Mouse (Mus musculus) ES-Bruce4 (cell line): ENCODE data around the gene Pheta2. TPM values are rescaled to one million over a fixed set of nuclear protein-coding genes. Genes with fewer than 3 reads are reported as not detected.
A peak's percentile ranks its signal among the peaks of the same experiment; 100 is the strongest.

Source experiments
- H3K27ac ChIP-seq: 2 replicates; pipeline ENCODE4 v1.5.1; 2012; ENCODE audit warnings: low read length, inconsistent platforms; ENCODE audit not compliant: insufficient read depth
- H3K27me3 ChIP-seq: 2 replicates; pipeline ENCODE4 v1.6.1; 2012; ENCODE audit warnings: mild to moderate bottlenecking, low read length, inconsistent platforms; ENCODE audit not compliant: control insufficient read depth, poor library complexity, insufficient read depth, severe bottlenecking
- H3K36me3 ChIP-seq: 2 replicates; pipeline ENCODE4 v1.6.1; 2012; ENCODE audit warnings: inconsistent platforms, mild to moderate bottlenecking, low read length, moderate library complexity; ENCODE audit not compliant: control insufficient read depth, poor library complexity, insufficient read depth, severe bottlenecking
- H3K4me1 ChIP-seq: one replicate; pipeline ENCODE4 v1.8.1; 2011; ENCODE audit warnings: low read length; ENCODE audit not compliant: control insufficient read depth, insufficient read depth
- H3K4me3 ChIP-seq: 2 replicates; pipeline ENCODE4 v1.5.1; 2011; ENCODE audit warnings: low read depth, mild to moderate bottlenecking, low read length
- H3K9ac ChIP-seq: 2 replicates; pipeline ENCODE4 v1.6.1; 2012; ENCODE audit warnings: low read depth, mild to moderate bottlenecking, inconsistent platforms; ENCODE audit not compliant: poor library complexity, severe bottlenecking
- H3K9me3 ChIP-seq: replicated peaks from 2 replicates; pipeline ENCODE4 v1.6.1; 2012; ENCODE audit warnings: mild to moderate bottlenecking, low read length, inconsistent platforms; ENCODE audit not compliant: control insufficient read depth, poor library complexity, insufficient read depth, severe bottlenecking
- CTCF ChIP-seq: IDR thresholded peaks from one replicate; pipeline ENCODE4 v1.8.1; 2011; ENCODE audit warnings: low read depth, low read length
- EP300 ChIP-seq: IDR thresholded peaks from 2 replicates; pipeline ENCODE4 v1.6.1; 2011; ENCODE audit warnings: low read depth, low read length; ENCODE audit not compliant: insufficient read depth
- POLR2A ChIP-seq: IDR thresholded peaks from one replicate; pipeline ENCODE4 v1.8.1; 2011; ENCODE audit warnings: low read length; ENCODE audit not compliant: insufficient read depth
- polyA plus RNA-seq: library from polyadenylated mRNA; stranded (reverse); fragments of >200 nt; gene quantifications from 2 replicates; pipeline ENCODE4 v1.2.4, GENCODE M21; 2011; ENCODE audit warnings: low read depth; ENCODE audit not compliant: missing spikeins, insufficient read depth, insufficient read length

Gene Pheta2
- polyA plus RNA-seq, 1 experiment, result 1.8 TPM

DNA sequence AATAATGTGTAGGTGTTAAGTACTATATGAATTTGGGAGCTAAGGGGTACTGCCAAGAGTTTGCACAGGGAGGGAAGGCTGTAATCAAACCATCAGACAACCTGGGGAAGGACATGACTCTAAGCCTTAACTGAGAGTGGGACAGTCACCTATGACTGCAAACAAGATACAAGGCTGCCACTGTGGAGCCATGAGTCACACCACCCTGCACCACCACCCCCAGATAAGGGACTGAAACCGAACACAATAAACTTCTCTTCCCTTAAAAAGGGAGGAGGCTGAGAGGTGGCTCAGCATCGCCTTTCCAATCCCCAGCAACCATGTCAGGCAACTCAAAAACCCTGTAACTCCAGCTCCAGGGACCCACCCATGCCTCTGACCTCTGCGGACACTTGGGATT lies 12.7 kb downstream of the Pheta2 start:
- Histone ChIP-seq H3K4me3 (no peak overlapping the region), H3K27me3 (no peaks in the 10 kb centered on the region), H3K4me1 (peaks cover 2% of the 10 kb centered on the region), H3K27ac (no peak overlapping the region), H3K36me3 (peaks cover 12% of the 10 kb centered on the region), H3K9me3 (no peaks in the 10 kb centered on the region), H3K9ac (no peak overlapping the region)
- TF ChIP-seq CTCF (no peak), POLR2A (no peak), EP300 (no peak)

DNA sequence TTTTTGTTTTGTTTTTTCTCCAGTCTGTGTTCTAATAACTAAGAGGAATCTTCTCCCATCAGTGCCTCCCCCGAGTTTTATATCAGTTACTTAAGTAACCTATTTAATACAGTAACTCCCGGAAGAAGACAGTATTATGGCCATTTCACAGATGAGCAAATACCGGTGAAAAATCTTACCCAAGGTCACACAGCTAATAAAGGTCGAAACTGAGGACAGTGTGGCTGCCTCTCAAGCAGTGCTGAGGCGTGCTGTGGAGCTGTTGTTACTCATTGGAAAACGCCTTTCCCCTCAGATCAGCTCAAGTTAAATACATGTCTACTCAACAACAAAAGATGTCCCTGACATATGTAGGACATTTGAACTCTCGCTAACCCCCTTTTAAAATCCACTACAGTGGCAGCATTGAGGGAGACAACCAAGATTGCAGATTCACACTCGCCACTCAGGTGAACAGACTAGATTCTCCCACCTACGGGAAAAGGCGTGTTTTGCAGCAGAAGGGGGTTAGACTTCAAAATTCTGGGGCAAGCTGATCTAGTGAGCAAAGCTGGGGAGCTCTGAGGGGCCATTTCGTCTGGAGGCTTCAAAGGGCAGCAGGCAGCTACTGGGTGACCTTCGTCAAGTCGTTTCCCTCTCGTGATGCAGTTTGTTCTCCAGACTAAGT lies 14.5 kb downstream of the Pheta2 start:
- Histone ChIP-seq H3K36me3 (peaks cover 12% of the 10 kb centered on the region), H3K4me1 (no peaks in the 10 kb centered on the region), H3K27ac (no peak overlapping the region), H3K4me3 (peak overlapping the region; percentile 92), H3K9me3 (no peaks in the 10 kb centered on the region), H3K27me3 (no peaks in the 10 kb centered on the region), H3K9ac (peak overlapping the region; percentile 91)
- TF ChIP-seq POLR2A, result no peak
- no peak for TF ChIP-seq CTCF
- no peak for TF ChIP-seq EP300

DNA sequence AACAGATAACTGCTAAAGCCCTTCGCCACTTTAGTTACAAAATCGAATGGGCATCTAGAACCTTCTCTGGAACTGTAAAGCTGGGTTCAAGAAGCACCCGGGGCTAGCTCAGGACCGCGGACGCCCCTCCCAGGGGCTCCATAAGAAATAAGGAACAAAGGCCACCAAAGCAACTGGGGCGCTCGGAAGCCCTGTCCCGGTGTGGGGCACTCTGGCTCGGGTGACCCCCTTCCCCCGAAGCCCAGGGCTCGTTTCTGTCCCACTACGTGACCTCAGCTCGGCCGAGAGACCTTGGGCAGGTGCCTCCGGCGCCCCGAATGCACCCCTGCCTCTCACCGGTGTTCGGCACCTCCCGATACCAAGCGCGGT lies 15.0 kb downstream of the Pheta2 start:
- Histone ChIP-seq H3K27ac (no peak overlapping the region), H3K4me1 (no peaks in the 10 kb centered on the region), H3K27me3 (no peaks in the 10 kb centered on the region), H3K4me3 (peak overlapping the region; percentile 92), H3K9ac (peak overlapping the region; percentile 91), H3K36me3 (peaks cover 9% of the 10 kb centered on the region), H3K9me3 (no peaks in the 10 kb centered on the region)
- TF ChIP-seq POLR2A (no peak), EP300 (no peak), CTCF (no peak)

DNA sequence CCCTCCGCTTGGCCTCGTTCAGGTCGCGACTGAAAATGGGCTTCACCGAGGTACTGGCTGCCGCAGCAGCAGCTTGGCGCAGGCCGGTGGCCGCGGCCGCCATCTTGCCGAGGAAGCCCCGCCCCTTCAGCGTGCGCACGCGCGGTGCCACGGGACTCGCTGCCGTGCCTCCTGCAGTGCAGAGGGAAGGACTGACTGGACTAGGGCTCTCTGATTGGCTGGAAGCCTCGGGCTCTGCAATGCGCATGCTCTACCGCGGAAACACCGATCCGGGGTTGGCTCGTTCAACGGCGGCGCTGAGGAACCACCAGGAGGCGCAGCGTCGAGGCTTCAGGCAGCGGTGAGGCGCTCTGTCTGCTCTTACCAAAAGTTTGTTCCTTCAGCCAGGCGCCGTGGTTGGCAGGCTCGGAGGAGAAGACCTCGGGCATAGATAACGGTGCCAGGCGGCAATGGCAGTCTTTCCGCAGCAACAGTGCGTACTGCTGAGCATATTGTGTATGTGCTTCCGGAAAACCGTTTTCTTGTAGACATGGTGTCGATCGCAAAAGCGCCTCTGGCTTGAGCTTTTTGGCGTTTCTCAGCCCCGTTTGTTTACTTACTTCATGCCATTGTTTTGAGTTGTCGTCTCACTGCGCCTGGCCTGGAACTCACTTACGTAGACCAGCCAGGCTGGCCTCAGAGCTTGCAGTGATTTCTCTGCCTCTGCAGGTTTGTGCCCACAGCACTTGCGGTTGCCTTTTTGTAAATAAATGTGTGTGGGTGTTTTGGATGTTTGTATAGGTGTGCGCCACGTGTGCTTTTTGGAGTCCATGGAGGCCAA lies 15.6 kb downstream of the Pheta2 start, which contains the start of gene Ndufa6:
TSS of gene Ndufa6 (minus strand) at position 197 of the 820 bp plus-strand sequence.
- 0 out of 2 replicates have a peak, but pooled peaks have one; percentile 19 for TF ChIP-seq EP300
- TF ChIP-seq CTCF, result peak; percentile 81
- peak; percentile 84 for TF ChIP-seq POLR2A
- peak within 1 kb of the TSS; percentile 91 for H3K9ac ChIP-seq
- H3K4me1 ChIP-seq, result no peaks in the 10 kb centered on the region
- no peaks in the 10 kb centered on the region for H3K9me3 ChIP-seq
- H3K36me3 ChIP-seq, result peaks cover 8% of the 10 kb centered on the region
- H3K27me3 ChIP-seq, result no peaks in the 10 kb centered on the region
- H3K4me3 ChIP-seq, result peak within 1 kb of the TSS; percentile 92
- H3K27ac ChIP-seq, result peak within 1 kb of the TSS; percentile 60

DNA sequence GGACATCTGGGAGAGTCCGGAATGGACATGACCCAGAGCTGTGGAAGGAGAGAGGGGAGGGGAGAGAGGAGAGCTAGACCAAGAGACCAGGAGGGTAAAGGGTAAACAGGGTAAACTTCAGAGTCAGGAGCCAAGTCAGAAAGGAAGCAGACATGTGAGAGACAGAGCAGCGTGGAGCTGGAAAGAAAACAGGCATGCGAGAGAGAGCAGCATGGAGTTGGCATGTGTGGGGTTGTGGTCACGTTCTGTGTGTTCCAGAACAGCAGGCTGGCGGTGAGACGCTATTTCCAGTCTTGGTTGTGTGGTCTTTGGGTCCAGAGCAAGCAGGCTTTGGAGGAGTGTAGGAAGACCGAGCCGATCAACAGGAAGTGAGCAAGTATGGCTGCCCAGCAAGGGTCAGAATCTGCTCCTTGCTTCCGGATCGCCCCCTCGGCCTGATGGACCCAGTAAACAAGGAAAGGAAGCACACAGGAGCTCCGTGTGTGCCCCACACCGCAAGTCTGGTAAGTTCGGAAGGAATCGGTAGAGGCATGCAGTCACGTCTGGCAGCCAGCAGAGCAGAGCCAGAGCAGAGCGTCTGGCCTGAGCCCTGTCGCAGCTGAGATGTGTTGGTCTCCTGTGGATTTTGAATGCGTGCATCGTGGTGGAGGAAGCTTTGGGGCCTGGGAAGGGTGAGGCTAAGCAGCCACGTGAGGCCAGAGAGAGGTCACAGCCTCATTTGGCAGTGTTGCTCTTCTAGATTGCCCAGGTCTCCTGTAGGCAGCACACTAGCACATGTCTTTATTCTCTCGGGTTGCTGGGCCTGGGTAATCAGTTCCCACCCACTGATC lies 19.9 kb downstream of the Pheta2 start:
- H3K9ac ChIP-seq, result no peak overlapping the region
- no peak overlapping the region for H3K4me3 ChIP-seq
- H3K36me3 ChIP-seq, result no peaks in the 10 kb centered on the region
- H3K27me3 ChIP-seq, result no peaks in the 10 kb centered on the region
- H3K27ac ChIP-seq, result no peak overlapping the region
- no peaks in the 10 kb centered on the region for H3K9me3 ChIP-seq
- H3K4me1 ChIP-seq, result no peaks in the 10 kb centered on the region
- TF ChIP-seq CTCF, result no peak
- no peak for TF ChIP-seq EP300
- TF ChIP-seq POLR2A, result no peak
